Mouse (Mus musculus): Measurements from ENCODE around the gene Lama5. TPM values are rescaled to one million over a fixed set of nuclear protein-coding genes. Genes with fewer than 3 reads are reported as not detected.
A peak's percentile ranks its signal among the peaks of the same experiment; 100 is the strongest.

Gene Lama5
- total RNA-seq, 2 experiments from 2014 or later, result 0.18 to 0.83 TPM

- no peak for ATAC-seq (ENCODE audit: poor library complexity, severe bottlenecking)
These were observed 30.0 kb upstream of the Lama5 start for GRCm38 (mm10) chr2:180255701-180256100.

- ATAC-seq (ENCODE audit: poor library complexity, severe bottlenecking), result no peak
These were observed 29.0 kb upstream of the Lama5 start for GRCm38 (mm10) chr2:180254436-180255209.

- no peak for ATAC-seq (ENCODE audit: poor library complexity, severe bottlenecking)
These were observed 26.2 kb upstream of the Lama5 start for GRCm38 (mm10) chr2:180251838-180252237.

- peak; percentile 93 for ATAC-seq (ENCODE audit: poor library complexity, severe bottlenecking)
These were observed 25.4 kb upstream of the Lama5 start for GRCm38 (mm10) chr2:180250930-180251611.

- ATAC-seq (ENCODE audit: poor library complexity, severe bottlenecking), result no peak
These were observed 23.4 kb upstream of the Lama5 start for GRCm38 (mm10) chr2:180248947-180249660.

GRCm38 (mm10) chr2:180247916-180248315 is 22.3 kb upstream of the Lama5 start:
- no peak for ATAC-seq (ENCODE audit: poor library complexity, severe bottlenecking)

GRCm38 (mm10) chr2:180243108-180243507 is 17.4 kb upstream of the Lama5 start:
- no peak for ATAC-seq (ENCODE audit: poor library complexity, severe bottlenecking)

GRCm38 (mm10) chr2:180238591-180238990 is 12.9 kb upstream of the Lama5 start:
- ATAC-seq (ENCODE audit: poor library complexity, severe bottlenecking), result no peak

- no peak for ATAC-seq (ENCODE audit: poor library complexity, severe bottlenecking)
These were observed 12.1 kb upstream of the Lama5 start for GRCm38 (mm10) chr2:180237601-180238345.

GRCm38 (mm10) chr2:180236930-180237329 is 11.3 kb upstream of the Lama5 start:
- ATAC-seq (ENCODE audit: poor library complexity, severe bottlenecking), result peak; percentile 20; the same call in 1 of the 2 replicates

GRCm38 (mm10) chr2:180236500-180236899 is 10.8 kb upstream of the Lama5 start:
- no peak for ATAC-seq (ENCODE audit: poor library complexity, severe bottlenecking)

- no peak for ATAC-seq (ENCODE audit: poor library complexity, severe bottlenecking)
These were observed 10.1 kb upstream of the Lama5 start for GRCm38 (mm10) chr2:180235788-180236187.

- ATAC-seq (ENCODE audit: poor library complexity, severe bottlenecking), result no peak
These were observed 9.3 kb upstream of the Lama5 start for GRCm38 (mm10) chr2:180234980-180235379.

GRCm38 (mm10) chr2:180234353-180234752 is 8.7 kb upstream of the Lama5 start:
- no peak for ATAC-seq (ENCODE audit: poor library complexity, severe bottlenecking)

GRCm38 (mm10) chr2:180233101-180233904 is 7.6 kb upstream of the Lama5 start:
- peak; percentile 54 for ATAC-seq (ENCODE audit: poor library complexity, severe bottlenecking)

GRCm38 (mm10) chr2:180230482-180230881 is 4.8 kb upstream of the Lama5 start:
- no peak for ATAC-seq (ENCODE audit: poor library complexity, severe bottlenecking)

GRCm38 (mm10) chr2:180229129-180229528 is 3.5 kb upstream of the Lama5 start:
- no peak for ATAC-seq (ENCODE audit: poor library complexity, severe bottlenecking)

GRCm38 (mm10) chr2:180228592-180228991 is 2.9 kb upstream of the Lama5 start:
- ATAC-seq (ENCODE audit: poor library complexity, severe bottlenecking), result no peak

GRCm38 (mm10) chr2:180228060-180228458 is 2.4 kb upstream of the Lama5 start:
- ATAC-seq (ENCODE audit: poor library complexity, severe bottlenecking), result no peak

Measured in megakaryocyte, adult 5-6 weeks (primary cell).